Mouse (Mus musculus): ENCODE results near the gene Limd1. TPM values are rescaled to one million over a fixed set of nuclear protein-coding genes. Genes with fewer than 3 reads are reported as not detected.

Limd1 gene
- total RNA-seq, 2 experiments from 2014 or later = 29.4 to 31.2 TPM

DNA sequence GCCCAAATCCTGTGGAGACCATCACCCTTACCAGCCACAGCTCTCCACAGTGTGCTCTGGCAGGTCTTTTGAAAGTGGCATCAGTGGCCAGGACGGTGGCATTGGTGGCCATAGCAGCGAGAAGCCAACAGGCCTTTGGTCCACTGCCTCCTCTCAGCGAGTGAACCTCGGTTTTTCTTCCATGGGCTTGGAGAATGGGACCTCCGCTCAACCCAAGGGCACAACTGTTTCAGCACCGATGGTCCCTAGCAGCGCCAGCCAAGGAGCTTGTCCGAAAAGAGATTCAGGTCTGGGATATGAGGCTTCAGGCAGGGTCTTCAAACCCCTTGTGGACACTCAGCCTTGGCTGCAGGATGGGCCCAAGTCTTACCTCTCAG, 1.4 kb downstream of the Limd1 start:
- intact Hi-C loops (cut with DNase I; ENCODE audit: low total_unique reads) = loop anchor here (5.0 kb wide), 1 partner anchor 37 kb away; no protein-coding TSS in a partner anchor

DNA sequence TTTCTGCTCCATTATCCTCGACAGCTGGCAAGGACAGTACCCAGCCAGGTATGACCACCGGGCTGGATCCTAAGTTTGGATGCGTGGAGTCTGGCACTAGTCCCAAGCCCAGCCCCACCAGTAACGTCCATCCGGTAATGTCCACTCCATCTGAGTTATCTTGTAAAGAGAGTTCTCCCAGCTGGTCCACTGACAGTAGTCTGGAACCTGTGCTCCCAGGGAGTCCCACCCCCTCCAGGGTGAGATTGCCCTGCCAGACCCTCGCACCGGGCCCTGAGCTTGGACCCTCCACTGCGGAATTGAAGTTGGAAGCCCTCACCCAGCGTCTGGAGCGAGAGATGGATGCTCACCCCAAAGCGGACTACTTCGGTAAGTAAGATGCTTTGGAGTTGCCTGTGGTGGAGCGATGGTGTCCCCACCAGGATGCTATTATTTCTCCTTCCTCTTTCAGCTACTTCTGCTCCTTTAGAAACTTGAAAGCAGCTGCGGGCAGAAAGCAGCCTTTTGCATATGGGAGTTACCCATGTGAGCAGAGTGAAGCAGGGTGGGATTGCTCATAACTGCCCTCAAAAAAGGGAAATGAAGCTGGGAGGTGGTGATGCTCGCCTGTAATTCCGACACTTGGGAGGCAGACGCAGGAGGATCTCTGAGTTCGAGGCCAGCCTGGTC, 1.9 kb downstream of the Limd1 start:
- intact Hi-C loops (cut with DNase I; ENCODE audit: low total_unique reads) = loop anchor here (5.0 kb wide), 1 partner anchor 37 kb away; no protein-coding TSS in a partner anchor
- no peak for DNase-seq

More for the DNA sequence above, 1.4 kb downstream of the Limd1 start:
- no peak for DNase-seq

DNA sequence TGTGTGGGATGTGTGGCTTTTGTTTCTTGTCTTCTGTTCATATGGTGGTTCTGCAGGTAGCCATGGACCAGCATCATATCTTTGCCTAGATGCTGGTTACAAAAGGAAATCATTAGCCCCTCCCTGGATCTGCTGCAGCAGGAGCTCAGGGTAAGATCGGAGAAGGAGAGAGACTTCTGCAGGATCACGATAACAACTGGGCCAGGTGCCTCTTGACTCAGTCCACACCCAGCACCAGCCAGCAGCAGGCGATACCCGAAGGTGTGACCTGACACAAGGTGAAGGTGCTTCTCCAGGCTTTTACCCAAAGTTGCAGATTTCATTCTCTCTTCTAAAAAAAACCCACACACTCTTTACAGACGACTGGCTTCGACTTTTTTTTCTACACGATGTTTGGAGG, 2.6 kb downstream of the Limd1 start:
- no peak for DNase-seq
- intact Hi-C loops (cut with DNase I; ENCODE audit: low total_unique reads) = loop anchor here (5.0 kb wide), 1 partner anchor 36 kb away; no protein-coding TSS in a partner anchor

DNA sequence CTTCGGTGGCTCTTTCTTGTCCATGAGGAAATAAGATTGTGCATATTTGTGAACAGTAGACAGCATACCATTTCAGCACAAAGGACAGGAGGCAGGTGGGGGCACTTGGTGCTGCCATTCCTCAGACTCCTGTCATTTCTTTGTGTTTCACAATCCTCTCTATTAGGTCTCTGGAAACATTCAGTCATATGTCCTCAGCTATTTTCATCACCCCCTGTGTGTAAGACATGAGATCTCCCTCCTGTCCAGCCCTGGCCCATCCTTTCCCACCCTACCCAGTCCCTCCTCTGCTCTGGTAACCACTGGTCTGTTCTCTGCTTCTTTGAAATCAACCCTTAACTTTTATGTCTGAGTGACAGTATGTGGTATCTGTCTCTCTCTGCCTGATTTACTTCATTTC, 5.1 kb downstream of the Limd1 start:
- intact Hi-C loops (cut with DNase I; ENCODE audit: low total_unique reads) = loop anchor here (5.0 kb wide), 1 partner anchor 34 kb away; no protein-coding TSS in a partner anchor
- DNase-seq = no peak

DNA sequence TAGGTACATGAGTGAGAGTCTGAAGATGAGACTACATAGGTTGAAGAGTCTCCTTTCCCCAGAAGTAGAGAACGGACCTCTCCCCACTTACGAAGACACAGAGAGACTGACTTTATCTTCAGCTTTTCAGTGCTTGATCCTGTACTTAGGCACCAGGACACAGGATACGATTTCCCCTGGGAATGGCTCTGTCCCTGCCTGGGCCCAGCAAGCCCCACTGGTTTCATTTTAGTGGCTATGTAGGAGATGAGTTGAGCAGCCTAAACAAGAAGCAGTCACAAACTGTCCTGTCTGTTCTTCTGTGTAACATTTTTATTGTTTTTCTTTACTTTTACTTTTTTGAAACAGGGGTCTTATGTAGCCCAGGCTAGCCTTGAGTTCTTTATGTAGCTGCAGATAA, 6.3 kb downstream of the Limd1 start:
- intact Hi-C loops (cut with DNase I; ENCODE audit: low total_unique reads) = loop anchor here (5.0 kb wide), 1 partner anchor 32 kb away; no protein-coding TSS in a partner anchor
- DNase-seq = no peak

DNA sequence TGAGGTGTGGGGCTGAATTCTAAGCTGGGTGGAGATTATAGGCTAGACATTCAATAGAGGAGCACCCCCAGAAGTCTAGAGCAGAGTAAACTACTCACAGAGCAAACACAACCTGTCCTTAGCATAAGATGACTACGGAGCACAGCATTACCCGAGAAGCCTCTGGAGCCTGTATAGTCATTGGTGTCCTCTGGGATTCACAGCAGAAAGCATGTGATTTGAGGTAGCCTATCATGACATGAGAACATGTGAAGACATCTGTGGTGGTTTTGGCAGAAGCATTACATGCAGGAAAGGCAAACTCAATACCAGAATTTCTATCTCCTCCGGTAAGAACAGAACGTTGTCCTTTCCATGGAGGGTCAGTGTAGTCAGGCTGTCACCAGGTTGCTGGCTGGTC, 7.1 kb downstream of the Limd1 start:
- intact Hi-C loops (cut with DNase I; ENCODE audit: low total_unique reads) = no loop called here
- DNase-seq = no peak

DNA sequence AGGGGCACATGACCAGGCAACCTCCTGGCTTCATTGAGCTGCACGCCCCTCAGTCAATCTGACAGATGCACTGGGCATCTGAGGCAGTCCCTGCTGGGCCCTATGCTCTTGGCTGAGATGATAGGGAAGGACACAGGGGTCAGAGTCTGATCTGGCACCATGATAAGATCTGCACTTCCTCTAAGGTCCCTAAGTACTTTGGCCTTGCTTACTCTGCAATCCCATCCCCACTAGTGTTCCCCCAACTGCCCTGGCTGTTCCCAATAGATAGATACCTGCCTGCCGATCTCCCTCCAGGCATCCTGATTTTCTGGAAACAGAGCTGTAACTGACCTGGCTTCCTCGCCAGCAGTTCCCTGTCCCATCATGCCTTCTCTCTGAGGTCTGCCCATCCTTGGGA, 8.1 kb downstream of the Limd1 start:
- DNase-seq = no peak
- intact Hi-C loops (cut with DNase I; ENCODE audit: low total_unique reads) = no loop called here

DNA sequence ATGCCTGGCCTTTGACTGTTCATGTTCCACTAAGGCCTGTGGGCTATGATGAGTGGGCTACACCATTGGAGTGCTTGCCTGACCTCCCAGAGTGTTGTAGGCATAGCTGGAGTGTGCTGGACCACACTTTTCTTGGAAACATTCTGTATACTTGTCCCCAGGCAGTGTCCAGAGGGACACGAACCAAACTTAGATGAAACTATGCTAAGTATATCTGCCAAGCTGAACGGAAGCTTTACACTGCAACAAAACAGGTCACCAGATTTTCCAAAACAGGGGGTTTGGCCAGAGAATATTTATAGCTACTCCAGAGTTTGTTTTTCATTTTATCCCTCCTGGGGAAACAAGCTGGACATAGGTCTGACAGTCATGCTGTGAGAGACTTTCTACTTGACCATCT, 10.6 kb downstream of the Limd1 start:
- intact Hi-C loops (cut with DNase I; ENCODE audit: low total_unique reads) = no loop called here
- DNase-seq = no peak

DNA sequence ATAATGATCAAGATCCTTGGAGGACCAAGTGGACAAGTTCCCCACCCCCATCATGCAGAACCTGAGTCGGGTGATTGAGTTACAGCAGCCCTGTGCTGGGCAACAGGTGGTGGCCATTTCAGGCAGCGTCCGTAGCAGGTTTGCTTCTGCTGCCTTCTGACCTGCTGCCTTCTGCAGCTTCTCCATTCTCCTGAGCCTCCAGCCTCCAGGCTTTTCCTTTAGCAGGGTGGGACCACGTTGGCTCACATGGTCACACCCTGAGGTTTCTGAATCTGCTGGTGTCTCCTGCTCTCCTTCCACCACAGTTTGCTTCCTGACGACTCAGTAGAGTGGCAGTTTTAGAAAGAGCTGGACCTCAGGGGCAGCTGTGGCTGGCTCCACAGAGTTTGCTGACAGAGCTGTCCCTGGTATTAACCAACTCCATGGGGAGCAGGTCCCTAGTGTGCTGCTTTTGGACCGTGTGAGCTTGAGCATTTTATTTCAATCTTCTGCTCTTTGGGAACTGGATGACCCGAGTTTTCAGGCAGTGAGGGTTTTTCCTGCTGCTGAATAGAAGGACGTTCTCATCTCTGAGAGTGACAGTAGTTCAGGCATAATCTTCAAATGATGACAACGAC, 11.3 kb downstream of the Limd1 start:
- intact Hi-C loops (cut with DNase I; ENCODE audit: low total_unique reads) = no loop called here
- peak; percentile 46 for DNase-seq

DNA sequence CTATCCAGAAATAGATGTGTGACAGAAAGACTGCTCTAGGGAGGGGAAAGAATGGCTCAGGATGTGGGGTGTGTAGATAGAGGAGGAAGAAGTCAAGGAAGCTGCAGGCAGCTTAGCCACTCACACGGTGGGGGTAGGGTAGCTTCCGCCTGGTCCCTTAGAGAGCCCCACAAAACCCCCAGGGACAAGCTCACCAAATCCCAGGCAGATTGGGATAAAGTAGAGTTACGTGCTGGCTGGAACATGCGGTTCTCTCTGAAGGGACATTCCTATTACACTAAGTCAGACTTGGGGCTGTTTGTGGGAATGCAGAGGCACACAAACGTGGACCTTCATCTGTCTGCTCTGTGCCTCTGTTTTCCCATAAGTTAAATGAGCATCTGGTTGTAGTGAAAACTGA, 12.4 kb downstream of the Limd1 start:
- no peak for DNase-seq
- intact Hi-C loops (cut with DNase I; ENCODE audit: low total_unique reads) = no loop called here

DNA sequence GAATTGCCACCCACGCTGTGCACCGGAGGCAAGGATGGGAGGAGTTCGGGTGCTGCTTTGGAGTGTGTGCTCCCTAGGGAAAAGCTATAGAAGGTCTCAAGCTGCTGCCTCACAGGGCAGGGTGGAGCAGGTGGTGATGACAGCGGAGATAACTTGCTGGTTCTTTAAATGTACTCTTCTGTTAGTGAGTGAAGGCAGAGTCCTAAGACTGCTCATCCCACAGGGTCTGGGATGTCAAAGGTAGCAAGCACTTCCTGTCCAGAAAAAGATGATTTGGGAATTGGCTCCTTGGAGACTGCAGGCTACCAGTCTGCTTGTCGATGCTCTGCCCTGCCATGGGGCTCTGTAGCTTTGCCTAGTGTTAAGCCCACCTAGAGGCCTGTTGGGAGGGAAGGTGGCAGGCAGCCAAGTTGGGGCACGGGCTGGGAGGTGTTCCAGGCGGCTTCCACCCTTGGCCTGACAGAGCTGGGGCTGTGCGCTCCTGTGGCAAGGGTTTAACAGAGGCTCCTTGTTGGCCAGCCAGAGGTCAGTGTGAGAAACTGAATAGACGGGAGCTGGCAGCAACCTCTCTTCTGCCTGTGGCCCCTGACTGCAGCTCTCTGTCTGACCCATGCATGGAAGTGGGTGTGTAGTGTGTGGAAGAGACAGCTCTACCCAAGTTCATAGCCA, 13.5 kb downstream of the Limd1 start:
- intact Hi-C loops (cut with DNase I; ENCODE audit: low total_unique reads) = no loop called here
- no peak for DNase-seq

DNA sequence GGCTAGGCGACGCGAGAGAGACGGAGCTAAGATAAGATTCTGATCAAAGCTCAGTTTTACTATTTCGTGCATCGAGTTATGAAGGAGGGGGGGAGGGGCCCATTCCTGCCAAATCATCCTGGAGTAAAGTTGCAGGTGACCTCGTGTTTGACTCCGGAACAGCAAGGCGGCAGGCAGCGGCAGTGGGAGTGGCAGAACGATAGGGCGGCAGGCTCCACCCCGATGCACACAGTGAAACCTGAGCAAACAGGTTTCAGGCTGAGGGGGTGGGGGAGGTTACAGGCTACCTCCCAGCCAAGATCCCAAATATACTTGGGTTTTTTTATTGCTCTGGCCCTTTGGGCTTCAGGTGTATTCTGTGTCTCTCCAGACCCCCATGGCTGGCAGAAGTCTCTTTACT, 18.2 kb downstream of the Limd1 start:
- intact Hi-C loops (cut with DNase I; ENCODE audit: low total_unique reads) = no loop called here
- DNase-seq = no peak

DNA sequence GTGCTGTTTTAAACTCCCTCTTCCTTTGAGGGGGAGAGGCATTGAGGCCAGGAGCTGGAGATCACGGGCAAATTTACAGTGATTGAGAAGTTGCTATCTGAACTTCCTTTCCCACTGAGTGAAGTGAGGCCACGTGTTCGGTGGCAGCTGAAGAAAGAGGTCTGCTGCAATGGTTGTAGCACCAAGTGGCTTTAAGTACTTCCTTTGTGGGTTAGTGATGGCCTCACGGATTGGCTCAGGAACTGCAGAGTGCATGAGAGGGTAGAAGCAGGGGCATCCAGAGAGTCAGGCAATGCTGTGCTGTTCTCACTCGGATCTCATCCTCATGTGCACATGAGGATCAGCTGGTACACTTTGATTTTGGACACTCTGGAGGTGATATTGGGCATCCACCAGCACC, 19.4 kb downstream of the Limd1 start:
- DNase-seq = no peak
- intact Hi-C loops (cut with DNase I; ENCODE audit: low total_unique reads) = no loop called here

DNA sequence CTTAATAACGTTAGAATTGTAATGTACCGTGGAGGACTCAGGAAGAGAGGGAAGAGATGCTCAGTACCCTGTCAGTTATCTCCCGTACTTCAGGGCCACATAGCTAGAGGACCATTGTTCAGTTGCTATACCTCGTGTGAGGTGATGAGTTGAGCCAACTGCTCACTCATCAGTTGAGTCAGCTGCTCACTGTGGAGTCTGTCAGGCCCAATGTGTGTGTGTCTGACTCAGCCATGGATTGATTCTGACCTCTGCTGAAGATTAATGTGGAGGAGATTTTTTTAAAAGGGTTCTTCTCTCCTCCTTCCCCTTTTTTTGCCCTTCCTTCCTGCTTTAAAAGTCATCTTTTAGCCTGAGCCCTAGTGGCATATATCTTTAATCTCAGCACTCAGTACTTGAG, 22.0 kb downstream of the Limd1 start:
- intact Hi-C loops (cut with DNase I; ENCODE audit: low total_unique reads) = no loop called here
- no peak for DNase-seq

DNA sequence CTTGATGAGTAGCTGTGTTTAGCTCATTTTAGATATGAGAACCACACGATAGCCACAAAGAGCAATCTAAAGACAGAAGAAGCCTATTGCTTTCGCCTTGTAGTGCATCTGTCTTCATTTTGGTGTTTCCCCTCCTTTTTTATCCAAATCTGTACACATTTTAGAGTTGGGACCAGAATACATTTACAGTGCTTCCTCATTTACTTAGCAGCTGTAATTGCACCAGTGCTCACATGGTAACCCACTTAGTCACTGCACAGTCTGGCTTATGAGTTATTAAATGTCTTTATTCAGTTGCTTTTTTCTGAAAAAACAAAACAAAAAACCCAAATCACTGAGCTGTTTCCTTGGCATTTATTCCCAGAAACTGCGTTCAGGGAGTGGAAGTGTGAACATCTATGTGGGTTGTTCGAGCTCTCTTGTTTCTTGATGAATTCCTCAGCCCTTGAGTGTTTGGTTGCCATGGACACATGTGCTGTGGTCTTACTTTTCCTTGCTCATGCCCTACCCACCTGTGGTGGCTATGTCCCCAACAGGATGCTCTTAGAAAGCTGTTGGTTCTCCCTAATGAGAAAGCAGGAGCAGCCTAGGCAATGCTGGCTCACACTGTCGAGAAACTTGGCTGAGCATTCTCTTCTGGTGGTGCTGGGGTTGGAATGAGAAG, 24.8 kb downstream of the Limd1 start:
- intact Hi-C loops (cut with DNase I; ENCODE audit: low total_unique reads) = no loop called here
- no peak for DNase-seq

DNA sequence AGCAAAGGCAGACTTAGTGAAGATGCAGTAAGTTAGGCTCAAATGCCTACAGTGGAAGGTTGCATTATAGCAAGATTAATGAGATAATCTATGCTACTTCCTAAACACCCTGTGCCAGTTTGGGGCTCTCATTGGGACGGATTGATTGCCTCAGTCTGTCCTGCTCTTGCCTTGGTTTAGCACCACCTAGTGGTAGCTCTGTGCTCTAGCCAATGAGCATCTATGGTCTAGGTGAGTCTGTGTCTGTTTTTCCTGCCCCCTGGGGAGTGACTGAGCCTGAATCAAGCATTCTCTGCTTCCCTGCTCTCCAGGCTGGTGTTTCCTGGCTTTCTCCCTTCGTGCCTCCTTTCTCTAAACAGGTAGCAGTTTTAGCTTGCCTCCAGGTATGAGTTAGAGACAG, 25.8 kb downstream of the Limd1 start:
- peak; percentile 52 for DNase-seq
- intact Hi-C loops (cut with DNase I; ENCODE audit: low total_unique reads) = no loop called here

DNA sequence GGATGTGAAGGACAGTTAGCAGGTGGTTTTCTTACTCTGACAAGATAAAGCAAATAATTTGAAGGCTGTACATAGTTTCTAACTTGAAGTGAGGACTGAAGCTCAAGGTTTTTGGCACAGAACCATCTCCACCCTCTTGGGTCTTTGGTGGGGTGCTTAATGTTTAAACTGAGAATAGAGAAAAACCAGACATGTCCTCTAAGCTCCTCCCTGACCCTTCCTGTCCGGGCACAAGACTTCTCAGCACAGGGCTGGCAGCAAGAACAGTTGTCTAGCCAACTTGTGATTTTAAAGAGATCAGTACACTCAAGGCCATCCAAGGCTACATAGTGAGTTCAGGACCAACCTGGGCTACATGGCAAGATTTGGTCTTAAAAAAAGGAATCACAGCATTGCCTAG, 27.1 kb downstream of the Limd1 start:
- DNase-seq = no peak
- intact Hi-C loops (cut with DNase I; ENCODE audit: low total_unique reads) = loop anchor here (5.0 kb wide), 1 partner anchor 53 kb away; no protein-coding TSS in a partner anchor

DNA sequence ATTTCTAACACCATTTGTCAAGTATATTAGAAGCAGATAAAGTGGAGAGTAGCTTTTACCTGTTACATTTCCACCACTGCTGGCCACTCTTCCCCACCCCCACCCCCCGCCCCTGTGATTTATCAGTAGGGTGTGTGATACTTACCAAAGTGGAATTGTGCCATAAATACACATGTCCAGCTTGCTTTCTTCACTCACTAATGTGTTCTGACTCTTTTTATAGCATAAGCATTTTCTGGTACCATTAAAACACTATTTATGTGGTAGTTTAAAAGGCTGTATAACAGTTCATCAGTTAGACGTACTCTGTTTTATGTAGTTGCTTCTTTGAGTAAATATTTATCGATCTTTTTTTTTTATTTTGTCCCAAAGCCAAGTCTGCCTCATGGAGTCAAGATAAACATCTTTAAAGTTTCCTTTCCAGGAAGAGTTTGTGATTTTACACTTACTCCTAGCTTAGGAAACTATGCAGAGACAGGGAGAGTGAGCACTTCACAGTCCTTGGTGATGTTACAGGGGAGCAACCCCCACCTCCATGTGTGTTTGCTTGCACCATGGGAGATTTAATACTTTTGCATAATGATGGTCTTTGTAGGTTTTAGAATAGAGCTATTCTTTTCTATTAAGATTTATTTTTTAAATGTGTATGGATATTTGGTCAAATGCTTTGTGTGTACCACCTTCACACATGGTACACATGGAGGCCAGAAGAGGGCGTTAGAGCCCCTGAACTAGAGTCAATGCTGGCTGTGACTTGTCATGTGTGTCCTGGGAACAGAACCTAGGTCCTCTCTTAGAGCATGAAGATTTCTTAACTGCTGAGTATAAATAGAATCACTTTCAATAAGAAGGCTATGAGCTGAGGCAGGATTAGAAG, 28.0 kb downstream of the Limd1 start:
- no peak for DNase-seq
- intact Hi-C loops (cut with DNase I; ENCODE audit: low total_unique reads) = loop anchor here (5.0 kb wide), 1 partner anchor 54 kb away; no protein-coding TSS in a partner anchor

DNA sequence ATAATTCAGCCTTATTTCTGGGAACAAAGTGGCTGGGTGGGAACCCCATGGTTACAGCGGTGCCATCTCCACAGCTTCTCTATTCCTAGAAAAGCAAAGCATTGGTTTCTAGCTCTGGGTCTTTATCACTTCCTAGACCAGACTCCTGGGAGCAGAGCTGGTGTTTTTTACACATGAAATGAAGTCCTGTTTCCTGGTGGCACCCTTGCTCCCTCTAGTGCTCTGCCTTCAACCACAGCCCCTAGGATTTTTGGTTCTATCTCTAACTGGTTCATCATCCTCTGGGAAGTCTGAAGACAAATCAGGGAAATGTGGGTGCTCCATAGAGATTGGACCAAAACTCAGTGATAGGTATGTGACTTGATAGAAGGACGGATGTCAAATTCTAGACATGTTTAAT, 28.9 kb downstream of the Limd1 start:
- intact Hi-C loops (cut with DNase I; ENCODE audit: low total_unique reads) = loop anchor here (5.0 kb wide), 1 partner anchor 55 kb away; no protein-coding TSS in a partner anchor
- DNase-seq = no peak

All from gastrocnemius, postnatal 14 days (tissue).